Mouse (Mus musculus): ENCODE data around the gene Vsig10l.

DNA sequence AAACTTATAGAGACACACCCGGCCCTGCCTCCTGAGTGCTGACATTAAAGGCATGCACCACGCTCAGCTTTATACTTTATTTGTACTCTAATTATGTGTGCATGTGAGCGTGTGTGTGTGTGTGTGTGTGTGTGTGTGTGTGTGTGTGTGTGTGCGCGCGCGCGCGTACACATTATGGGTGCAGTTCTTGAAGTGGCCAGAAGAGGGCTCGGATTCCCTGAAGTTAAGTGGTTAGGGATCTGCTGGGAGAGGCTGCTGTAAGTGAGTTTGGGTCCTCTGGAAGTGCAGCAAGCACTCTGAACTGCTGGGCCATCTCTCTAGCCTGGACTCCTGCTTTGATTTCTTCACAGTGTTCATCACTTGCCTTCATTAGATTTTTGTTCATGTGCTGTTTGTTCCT is 45.7 kb upstream of the Vsig10l start:
- TF ChIP-seq CTCF (IDR thresholded peaks at IDR 0.05; ENCODE audit: control insufficient read depth, insufficient read depth, insufficient read length) = no peak
- no peak for TF ChIP-seq FOSL1 (IDR thresholded peaks at IDR 0.05; ENCODE audit: insufficient read depth, low read length, poor library complexity, severe bottlenecking)
- no peak for TF ChIP-seq USF1 (IDR thresholded peaks at IDR 0.05; ENCODE audit: low read depth)
- TF ChIP-seq MAX (IDR thresholded peaks at IDR 0.05) = no peak
- TF ChIP-seq MYOG (IDR thresholded peaks at IDR 0.05; ENCODE audit: control insufficient read depth, extremely low read depth, insufficient read length) = no peak
- TF ChIP-seq CEBPB (IDR thresholded peaks at IDR 0.05; ENCODE audit: low read depth) = no peak
- no peak for TF ChIP-seq MYOD1 (IDR thresholded peaks at IDR 0.05; ENCODE audit: control insufficient read depth, insufficient read length, low read depth)

Measured in C2C12 (cell line).